Mouse (Mus musculus): ENCODE results near the gene Cypt14. TPM values are rescaled to one million over a fixed set of nuclear protein-coding genes. Genes with fewer than 3 reads are reported as not detected.

The Cypt14 gene
- not detected for polyA plus RNA-seq (2015; fragmentation: Illumina TruSeq; extraction: RNeasy Lipid Tissue Mini Kit (QIAGEN cat#74804); ENCODE audit: low read depth, low replicate concordance)

DNA sequence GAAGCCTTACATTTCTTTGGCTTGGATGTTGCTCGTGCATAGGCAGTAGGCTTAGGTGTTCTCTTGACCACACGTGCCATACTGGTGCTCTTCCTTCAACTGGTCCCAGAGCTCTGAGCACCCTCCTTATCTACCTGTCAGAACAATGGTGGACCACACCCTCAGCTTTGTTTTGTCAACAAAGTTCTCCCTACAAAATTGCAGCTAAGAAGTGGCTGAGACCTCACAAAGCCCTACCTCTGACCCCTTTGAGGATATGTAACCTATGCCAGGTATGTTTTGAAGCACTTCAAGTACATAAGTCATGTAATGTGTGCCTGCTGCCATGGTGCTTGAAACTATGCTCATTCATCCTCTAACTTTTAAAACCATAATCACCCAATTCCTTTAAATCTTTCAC is at the start of gene Cypt14:
TSS of gene Cypt14 (minus strand) at position 101 of the 400 bp plus-strand sequence.

Measured in brain, adult 10 weeks (tissue).